Mouse (Mus musculus): ENCODE results near the gene Ccnyl1.

DNA sequence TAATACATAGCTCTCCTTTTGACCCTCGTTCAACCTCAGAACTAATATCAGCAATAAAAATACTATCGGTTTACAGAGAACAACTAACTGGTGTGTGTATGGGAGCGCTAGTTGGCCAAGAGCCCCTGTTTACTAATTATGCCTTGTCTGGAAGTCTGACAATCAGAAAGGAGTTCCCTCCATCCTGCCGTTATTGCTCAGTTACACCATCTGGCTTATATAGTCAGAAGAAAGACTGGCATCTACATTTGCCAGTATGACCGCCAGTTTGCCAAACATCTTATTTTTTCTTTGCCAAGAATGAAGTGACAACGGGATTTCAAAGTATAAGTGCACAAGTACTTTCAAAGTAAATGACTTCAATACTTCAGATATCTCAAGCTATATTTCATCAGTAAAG is 49.2 kb upstream of the Ccnyl1 start:
- TF ChIP-seq POLR2A (IDR thresholded peaks at IDR 0.05; ENCODE audit: low read depth, low read length) (no peak), CTCF (conservative IDR thresholded peaks at IDR 0.05; ENCODE audit: insufficient read depth, insufficient read length, low read depth, low read length) (no peak)

All from kidney, adult 2 months (tissue).